8 mouse cellular contexts compared by ENCODE assay signal in genomic region chr7:45437521-45438276, GRCm38 (mm10). TPM values are rescaled to one million over a fixed set of nuclear protein-coding genes. Genes with fewer than 3 reads are reported as not detected.
A peak's percentile ranks its signal among the peaks of the same experiment; 100 is the strongest.
DNase-seq lines count a peak whose midpoint lies in the region; ATAC-seq and TF ChIP-seq lines count a peak whose summit lies in the region.

Gene Ruvbl2, minus strand, starts transcription at chr7:45438096.

- peaks cover 3% of the 10 kb centered on the region; the same call in 1 of the 2 replicates for H3K36me3 ChIP-seq in limb, embryonic 11.5 days (ENCODE audit: control insufficient read depth, insufficient read depth, low read length)
- H3K36me3 ChIP-seq in midbrain, embryonic 11.5 days (ENCODE audit: control insufficient read depth, insufficient read depth, low read length): no peaks in the 10 kb centered on the region

- intact Hi-C loops in gastrocnemius, postnatal 14 days (cut with DNase I; ENCODE audit: low total_unique reads): no loop called here

- H3K4me2 ChIP-seq in limb, embryonic 11.5 days (ENCODE audit: low read depth, severe bottlenecking): peak within 1 kb of the TSS; percentile 36
- no peak within 1 kb of the TSS for H3K4me2 ChIP-seq in midbrain, embryonic 11.5 days

- 0 out of 2 replicates have a peak, but pooled peaks have one; percentile 12 for TF ChIP-seq POLR2A in bone marrow, adult 2 months (IDR thresholded peaks at IDR 0.05; ENCODE audit: borderline replicate concordance, control insufficient read depth, low read depth, low read length)

- TF ChIP-seq CTCF in bone marrow, adult 2 months (IDR thresholded peaks at IDR 0.05; ENCODE audit: control insufficient read depth, insufficient read depth, low read length): no peak

- DNase-seq in embryo, embryonic 11 days: peak; percentile 29
- DNase-seq in embryo, embryonic 10.5 days (ENCODE audit: low spot score): no peak
- peak; percentile 58 for DNase-seq in gastrocnemius, postnatal 14 days
- DNase-seq in limb, embryonic 11.5 days (ENCODE audit: low spot score): peak; percentile 51
- peak; percentile 85 for DNase-seq in midbrain, embryonic 11.5 days (ENCODE audit: low spot score, missing footprints)
- DNase-seq in retina, embryonic 14.5 days (ENCODE audit: low spot score): no peak

- H3K4me3 ChIP-seq in bone marrow, adult 2 months (replicated peaks; ENCODE audit: control insufficient read depth, low read depth, low read length): no peak within 1 kb of the TSS
- peak within 1 kb of the TSS; percentile 8; the same call in 1 of the 2 replicates for H3K4me3 ChIP-seq in limb, embryonic 11.5 days (ENCODE audit: low read depth, low read length)
- no peak within 1 kb of the TSS for H3K4me3 ChIP-seq in midbrain, embryonic 11.5 days (ENCODE audit: low read depth, low read length)

- WGBS in bone marrow, adult 2 months: 70% methylated on average over 19 of the region's 19 CpGs
- WGBS in limb, embryonic 11.5 days: 14% methylated on average over 19 of the region's 19 CpGs
- WGBS in midbrain, embryonic 11.5 days: 21% methylated on average over 19 of the region's 19 CpGs

- H3K27ac ChIP-seq in bone marrow, adult 2 months (ENCODE audit: control insufficient read depth, insufficient read depth, low read depth, low read length, poor library complexity): no peak within 1 kb of the TSS; the same call in 1 of the 2 replicates
- H3K27ac ChIP-seq in limb, embryonic 11.5 days (replicated peaks; ENCODE audit: low read depth, low read length): no peak within 1 kb of the TSS
- H3K27ac ChIP-seq in midbrain, embryonic 11.5 days (ENCODE audit: low read depth, low read length): no peak within 1 kb of the TSS

- no peaks in the 10 kb centered on the region for H3K9me3 ChIP-seq in limb, embryonic 11.5 days (ENCODE audit: control insufficient read depth, low read length)
- no peaks in the 10 kb centered on the region for H3K9me3 ChIP-seq in midbrain, embryonic 11.5 days (ENCODE audit: control insufficient read depth, low read length)

- no peaks in the 10 kb centered on the region for H3K27me3 ChIP-seq in limb, embryonic 11.5 days (ENCODE audit: control insufficient read depth, insufficient read depth, low read length)
- H3K27me3 ChIP-seq in midbrain, embryonic 11.5 days (ENCODE audit: control insufficient read depth, insufficient read depth, low read length): no peaks in the 10 kb centered on the region

- peak within 1 kb of the TSS; percentile 30; the same call in 1 of the 2 replicates for H3K9ac ChIP-seq in limb, embryonic 11.5 days (ENCODE audit: low read length)
- no peak within 1 kb of the TSS for H3K9ac ChIP-seq in midbrain, embryonic 11.5 days (ENCODE audit: low read length)

- no peak for ATAC-seq in inflammation-experienced regulatory T-cells, adult 6 months
- ATAC-seq in limb, embryonic 11.5 days (ENCODE audit: insufficient number of reproducible peaks, low FRiP score, low TSS enrichment, low read depth): no peak
- no peak for ATAC-seq in midbrain, embryonic 11.5 days (ENCODE audit: low FRiP score)

- peaks cover 8% of the 10 kb centered on the region; the same call in 1 of the 2 replicates for H3K4me1 ChIP-seq in bone marrow, adult 2 months (ENCODE audit: control insufficient read depth, insufficient read depth, low read length)
- H3K4me1 ChIP-seq in limb, embryonic 11.5 days (ENCODE audit: control insufficient read depth, insufficient read depth, low read length): peaks cover 36% of the 10 kb centered on the region
- H3K4me1 ChIP-seq in midbrain, embryonic 11.5 days (ENCODE audit: control insufficient read depth, insufficient read depth, low read length): peaks cover 31% of the 10 kb centered on the region

RNA-seq across cellular contexts. Expression of gene Ruvbl2, which starts in this region (rescaled TPM):
- polyA plus RNA-seq in bone marrow, adult 2 months (2011; ENCODE audit: insufficient read depth, insufficient read length, low replicate concordance, missing spikeins): 61.4 and 66.3 TPM in 2 replicates
- 10 to 100 TPM; 20.3 to 23.7 TPM for total RNA-seq in gastrocnemius, postnatal 14 days (2021)
- 10 to 100 TPM; 36.7 to 48.4 (median 43.8) TPM for polyA plus RNA-seq in inflammation-experienced regulatory T-cells, adult 6 months (2017; shearing (Covaris generic))
- 184 and 187 TPM in 2 replicates for polyA plus RNA-seq in limb, embryonic 11.5 days (2014; fragmentation: Nextera tagmentation; extraction: Ambion mirVana)
- 168 and 171 TPM in 2 replicates for polyA plus RNA-seq in midbrain, embryonic 11.5 days (2014; fragmentation: Nextera tagmentation; extraction: Ambion mirVana)

Comparison
In these comparisons a context has a peak if more than half of its experiments do, and no peak if none do; other contexts are left out.
1. DNase-seq: peak in embryo, embryonic 11 days (single experiment), gastrocnemius, postnatal 14 days (single experiment), limb, embryonic 11.5 days (single experiment) and midbrain, embryonic 11.5 days (single experiment); none in embryo, embryonic 10.5 days (single experiment) and retina, embryonic 14.5 days (single experiment).